27 mouse cellular contexts compared by ENCODE assay signal in the genomic region with DNA sequence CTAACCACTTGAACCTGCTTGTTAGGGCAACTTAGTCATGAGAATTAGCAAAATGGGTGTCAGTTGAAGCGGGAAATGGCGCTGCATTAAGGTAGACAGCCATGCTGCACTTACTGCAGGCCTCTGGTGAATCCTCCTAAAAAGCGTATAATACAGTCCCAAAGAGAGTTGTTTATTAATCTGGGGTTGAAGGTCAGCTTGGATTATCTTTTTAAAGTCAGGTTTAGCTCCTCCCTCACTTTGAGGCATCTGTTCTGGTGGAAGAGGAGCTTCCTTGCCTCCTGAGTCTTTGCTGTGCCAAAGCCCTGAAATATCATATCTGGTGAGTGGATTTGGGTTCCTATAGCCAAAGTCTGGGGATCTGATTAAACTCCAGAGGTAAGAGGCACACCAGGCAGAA. TPM values are rescaled to one million over a fixed set of nuclear protein-coding genes. Genes with fewer than 3 reads are reported as not detected.
DNase-seq lines count a peak whose midpoint lies in the region; ATAC-seq and TF ChIP-seq lines count a peak whose summit lies in the region.
"Had no signal": no experiment of that assay in that cellular context is flagged by ENCODE, and none has a peak within 500 bp of the region (broad histone marks: within the 10 kb centered on the region; RNA-seq: fewer than 3 reads in every experiment).

Gene Mbl2 (plus strand): TSS at position 252 of the 400 bp plus-strand sequence.

- H3K27me3 ChIP-seq in intestine, embryonic 14.5 days (replicated peaks; ENCODE audit: control insufficient read depth, insufficient read depth, low read length): no peaks in the 10 kb centered on the region
- no peaks in the 10 kb centered on the region for H3K27me3 ChIP-seq in intestine, postnatal 0 days (replicated peaks; ENCODE audit: control insufficient read depth, insufficient read depth, low read length)
- H3K27me3 ChIP-seq in liver, adult 2 months (ENCODE audit: control insufficient read depth, insufficient read depth, low read length): no peaks in the 10 kb centered on the region
- no peaks in the 10 kb centered on the region for H3K27me3 ChIP-seq in liver, embryonic 11.5 days (replicated peaks; ENCODE audit: control insufficient read depth, insufficient read depth, low read length)
- H3K27me3 ChIP-seq: forebrain, embryonic 13.5 days; hindbrain, embryonic 13.5 days had no signal

- no peak for TF ChIP-seq CTCF in intestine, postnatal 0 days (IDR thresholded peaks at IDR 0.05; ENCODE audit: low read depth)
- no peak for TF ChIP-seq CTCF in liver, adult 2 months (IDR thresholded peaks at IDR 0.05; ENCODE audit: low read depth, low read length)

- H3K79me2 ChIP-seq in liver, adult 2 months (ENCODE audit: control insufficient read depth, insufficient read depth, low read length): no peaks in the 10 kb centered on the region

- no peaks in the 10 kb centered on the region for H3K9me3 ChIP-seq in intestine, embryonic 14.5 days (ENCODE audit: control insufficient read depth, low read length)
- no peaks in the 10 kb centered on the region for H3K9me3 ChIP-seq in intestine, postnatal 0 days (ENCODE audit: control insufficient read depth)
- H3K9me3 ChIP-seq in liver, embryonic 11.5 days (ENCODE audit: control insufficient read depth, low read length): no peaks in the 10 kb centered on the region
- H3K9me3 ChIP-seq: forebrain, embryonic 10.5 days; forebrain, embryonic 13.5 days; hindbrain, embryonic 10.5 days; hindbrain, embryonic 13.5 days had no signal

- no peak for DNase-seq in adrenal gland, postnatal 10 days
- DNase-seq in adrenal gland, adult 2 months: no peak
- DNase-seq in intestine, embryonic 14.5 days (ENCODE audit: low spot score): peak; percentile 15
- peak; percentile 93 for DNase-seq in liver, adult 2 months (ENCODE audit: extremely low read depth, low read depth, low spot score)
- DNase-seq in liver, embryonic 11.5 days (ENCODE audit: low spot score): no peak
- DNase-seq: adrenal gland, postnatal 25 days; cerebellum, adult 18-20 months; cerebellum, adult 9-10 months; cerebellum, postnatal 14 days; gastrocnemius, postnatal 10 days; gastrocnemius, postnatal 36 days; heart, adult 2 months; heart, postnatal 36 days had no signal

- no peak within 1 kb of the TSS for H3K27ac ChIP-seq in intestine, embryonic 14.5 days (ENCODE audit: low read depth)
- no peak within 1 kb of the TSS for H3K27ac ChIP-seq in intestine, postnatal 0 days (ENCODE audit: low read depth, low read length)
- peak within 1 kb of the TSS; percentile 100 for H3K27ac ChIP-seq in liver, adult 2 months (replicated peaks; ENCODE audit: insufficient read depth, low read depth, low read length)
- no peak within 1 kb of the TSS for H3K27ac ChIP-seq in liver, embryonic 11.5 days (ENCODE audit: low read depth, low read length)
- H3K27ac ChIP-seq: forebrain, embryonic 10.5 days; forebrain, embryonic 13.5 days; heart, adult 2 months; hindbrain, embryonic 10.5 days; hindbrain, embryonic 13.5 days had no signal

- H3K4me2 ChIP-seq in intestine, embryonic 14.5 days (ENCODE audit: low read length): no peak within 1 kb of the TSS
- H3K4me2 ChIP-seq in intestine, postnatal 0 days (replicated peaks; ENCODE audit: low read depth): no peak within 1 kb of the TSS
- no peak within 1 kb of the TSS for H3K4me2 ChIP-seq in liver, embryonic 11.5 days
- H3K4me2 ChIP-seq: forebrain, embryonic 13.5 days; heart, embryonic 11.5 days; hindbrain, embryonic 13.5 days had no signal

- H3K4me3 ChIP-seq in intestine, embryonic 14.5 days (ENCODE audit: low read depth, low read length): no peak within 1 kb of the TSS
- no peak within 1 kb of the TSS for H3K4me3 ChIP-seq in intestine, postnatal 0 days (ENCODE audit: low read depth, low read length)
- H3K4me3 ChIP-seq in liver, adult 2 months (ENCODE audit: insufficient read depth, low read depth, low read length): peak within 1 kb of the TSS; percentile 87
- H3K4me3 ChIP-seq in liver, embryonic 11.5 days (ENCODE audit: low read depth, low read length): no peak within 1 kb of the TSS
- H3K4me3 ChIP-seq: forebrain, embryonic 10.5 days; forebrain, embryonic 13.5 days; heart, adult 2 months; hindbrain, embryonic 10.5 days; hindbrain, embryonic 13.5 days had no signal

- no peak for ATAC-seq in intestine, embryonic 14.5 days (replicated peaks; ENCODE audit: low FRiP score, low TSS enrichment, low read depth)
- ATAC-seq in intestine, postnatal 0 days: no peak
- no peak for ATAC-seq in liver, embryonic 11.5 days (replicated peaks; ENCODE audit: low FRiP score)
- ATAC-seq: activated CD4-positive, CD25-positive, alpha-beta regulatory T cell, adult 4 months; forebrain, embryonic 13.5 days; forebrain, embryonic 16.5 days; hindbrain, embryonic 16.5 days had no signal

- peak; percentile 32; the same call in 1 of the 2 replicates for TF ChIP-seq POLR2A in liver, adult 2 months (IDR thresholded peaks at IDR 0.05; ENCODE audit: extremely low read depth, insufficient read depth, low read length)

- no peak within 1 kb of the TSS for H3K9ac ChIP-seq in intestine, embryonic 14.5 days (ENCODE audit: low read length)
- H3K9ac ChIP-seq in intestine, postnatal 0 days (ENCODE audit: low read depth, low read length): no peak within 1 kb of the TSS
- peak within 1 kb of the TSS; percentile 98 for H3K9ac ChIP-seq in liver, adult 2 months (ENCODE audit: low read depth, low read length)
- no peak within 1 kb of the TSS for H3K9ac ChIP-seq in liver, embryonic 11.5 days (ENCODE audit: low read depth, low read length)
- H3K9ac ChIP-seq: forebrain, embryonic 13.5 days; hindbrain, embryonic 13.5 days had no signal

- H3K36me3 ChIP-seq in intestine, embryonic 14.5 days (ENCODE audit: control insufficient read depth, insufficient read depth, low read length): no peaks in the 10 kb centered on the region
- no peaks in the 10 kb centered on the region for H3K36me3 ChIP-seq in intestine, postnatal 0 days (ENCODE audit: control insufficient read depth, insufficient read depth)
- H3K36me3 ChIP-seq in liver, adult 2 months (ENCODE audit: control insufficient read depth, insufficient read depth, low read length): peaks cover 9% of the 10 kb centered on the region
- no peaks in the 10 kb centered on the region for H3K36me3 ChIP-seq in liver, embryonic 11.5 days (ENCODE audit: control insufficient read depth, insufficient read depth, low read length)
- H3K36me3 ChIP-seq: forebrain, embryonic 10.5 days; hindbrain, embryonic 10.5 days; hindbrain, embryonic 13.5 days had no signal

- 68% methylated on average over 3 of the region's 3 CpGs for WGBS in intestine, embryonic 14.5 days
- WGBS in intestine, postnatal 0 days: 71% methylated on average over 3 of the region's 3 CpGs
- 29% methylated on average over 3 of the region's 3 CpGs for WGBS in liver, adult 2 months
- WGBS in liver, embryonic 11.5 days: 76% methylated on average over 3 of the region's 3 CpGs

- H3K4me1 ChIP-seq in intestine, embryonic 14.5 days (replicated peaks; ENCODE audit: control insufficient read depth, insufficient read depth, low read length): no peaks in the 10 kb centered on the region
- H3K4me1 ChIP-seq in intestine, postnatal 0 days (replicated peaks; ENCODE audit: control insufficient read depth, insufficient read depth, low read length): no peaks in the 10 kb centered on the region
- peaks cover 28% of the 10 kb centered on the region for H3K4me1 ChIP-seq in liver, adult 2 months (ENCODE audit: control insufficient read depth, insufficient read depth, low read length)
- no peaks in the 10 kb centered on the region for H3K4me1 ChIP-seq in liver, embryonic 11.5 days (replicated peaks; ENCODE audit: control insufficient read depth, insufficient read depth, low read length)
- H3K4me1 ChIP-seq: forebrain, embryonic 10.5 days; forebrain, embryonic 13.5 days; hindbrain, embryonic 10.5 days; hindbrain, embryonic 13.5 days had no signal

RNA-seq across cellular contexts. Expression of gene Mbl2, which starts in this region (rescaled TPM):
- total RNA-seq in adrenal gland, postnatal 10 days (2021): 10 to 100 TPM; 23.7 to 42.2 TPM
- total RNA-seq in adrenal gland, adult 2 months (2021): 1 to 10 TPM in 1 of 2 experiments, not detected in 1; 1.1 TPM
- polyA plus RNA-seq in adrenal gland, adult 2 months (2012; rRNA removed): not detected in 2 replicates
- not detected in 2 replicates for polyA plus RNA-seq in intestine, embryonic 14.5 days (2014; fragmentation: Nextera tagmentation; extraction: Ambion mirVana)
- polyA plus RNA-seq in intestine, postnatal 0 days (2015; fragmentation: Nextera tagmentation; extraction: Ambion mirVana): 1.9 and 2.6 TPM in 2 replicates
- total RNA-seq in liver, adult 2 months (2014; rRNA removed): 818 and 1,110 TPM in 2 replicates
- 406 and 415 TPM in 2 replicates for polyA plus RNA-seq in liver, adult 2 months (2012; rRNA removed)
- 0.17 and 0.21 TPM in 2 replicates for polyA plus RNA-seq in liver, embryonic 11.5 days (2014; fragmentation: Nextera tagmentation; extraction: Ambion mirVana)
- total RNA-seq: adrenal gland, postnatal 25 days; gastrocnemius, postnatal 10 days; gastrocnemius, postnatal 36 days; granulocyte monocyte progenitor cell, adult 5-6 weeks; heart, adult 2 months; heart, postnatal 36 days had no signal
- polyA plus RNA-seq: activated CD4-positive, CD25-positive, alpha-beta regulatory T cell, adult 4 months; embryonic facial prominence, embryonic 11.5 days; embryonic facial prominence, embryonic 14.5 days; forebrain, embryonic 10.5 days; forebrain, embryonic 13.5 days; forebrain, embryonic 16.5 days; heart, adult 2 months; heart, embryonic 11.5 days; heart, embryonic 14.5 days; heart, postnatal 0 days; hindbrain, embryonic 10.5 days had no signal

Comparison
In these comparisons a context has a peak if more than half of its experiments do, and no peak if none do; other contexts are left out.
1. RNA of gene Mbl2 (total RNA-seq): 818 to 1,110 TPM in liver, adult 2 months; 23.7 to 42.2 TPM in adrenal gland, postnatal 10 days and 1.1 TPM in adrenal gland, adult 2 months; every median in the first group is over 10 times any median in the second.
2. RNA of gene Mbl2 (polyA plus RNA-seq): 406 to 415 TPM in liver, adult 2 months; 1.9 to 2.6 TPM in intestine, postnatal 0 days, 0.17 to 0.21 TPM in liver, embryonic 11.5 days, not detected in intestine, embryonic 14.5 days and not detected in adrenal gland, adult 2 months; every median in the first group is over 100 times any median in the second.
3. Peak in DNase-seq in intestine, embryonic 14.5 days; RNA of the gene not detected or under 1 TPM.